Mouse (Mus musculus) heart, embryonic 11.5 days (tissue): ENCODE data around the gene Gucy2d. TPM values are rescaled to one million over a fixed set of nuclear protein-coding genes. Genes with fewer than 3 reads are reported as not detected.

Experiments used
- ATAC-seq: fragments of 200-750 bp; cut with Nextera tagmentation; replicated peaks from 2 replicates; pipeline ENCODE4 v1.8.0; 2017; ENCODE audit warnings: moderate library complexity; ENCODE audit not compliant: insufficient number of reproducible peaks, low FRiP score, low TSS enrichment
- H3K27ac ChIP-seq: fragments of 300-500 bp; sonication (generic); 2 replicates; pipeline ENCODE4 v1.5.1; 2014; ENCODE audit warnings: mild to moderate bottlenecking, low read depth, low read length
- H3K27me3 ChIP-seq: fragments of 300-500 bp; sonication (generic); 2 replicates; pipeline ENCODE4 v1.6.1; 2014; ENCODE audit warnings: mild to moderate bottlenecking, low read length, mixed read lengths; ENCODE audit not compliant: control insufficient read depth, insufficient read depth
- H3K36me3 ChIP-seq: fragments of 300-500 bp; sonication (generic); 2 replicates; pipeline ENCODE4 v1.6.1; 2014; ENCODE audit warnings: mild to moderate bottlenecking, low read length, moderate library complexity, mixed read lengths; ENCODE audit not compliant: control insufficient read depth, insufficient read depth
- H3K4me1 ChIP-seq: fragments of 300-500 bp; sonication (generic); 2 replicates; pipeline ENCODE4 v1.6.1; 2014; ENCODE audit warnings: low read length; ENCODE audit not compliant: control insufficient read depth, insufficient read depth
- H3K4me2 ChIP-seq: fragments of 300-500 bp; sonication (generic); 2 replicates; pipeline ENCODE4 v1.6.1; 2014; ENCODE audit warnings: mild to moderate bottlenecking, moderate library complexity
- H3K4me3 ChIP-seq: fragments of 300-500 bp; sonication (generic); 2 replicates; pipeline ENCODE4 v1.5.1; 2014; ENCODE audit warnings: low read depth, low read length
- H3K9ac ChIP-seq: fragments of 300-500 bp; sonication (generic); 2 replicates; pipeline ENCODE4 v1.6.1; 2014; ENCODE audit warnings: mild to moderate bottlenecking, low read depth, low read length, moderate library complexity
- H3K9me3 ChIP-seq: fragments of 300-500 bp; sonication (generic); replicated peaks from 2 replicates; pipeline ENCODE4 v1.6.1; 2016; ENCODE audit warnings: low read length; ENCODE audit not compliant: control insufficient read depth
- WGBS: fragments of 180-500 bp; shearing (Covaris S2); extraction: QIAGEN DNeasy Blood & Tissue Kit; methylation state at CpG from one replicate; pipeline ENCODE4 v1.1.7; 2014; ENCODE audit not compliant: insufficient replicate concordance; 5-methylcytosine and 5-hydroxymethylcytosine counted together
- polyA plus RNA-seq: library from polyadenylated mRNA; unstranded; fragments of >200 nt; fragmentation: Nextera tagmentation; extraction: Ambion mirVana; gene quantifications from 2 replicates; pipeline ENCODE4 v1.2.1, GENCODE M21; 2014

Gucy2d gene
- polyA plus RNA-seq, 1 experiment from 2014 or later = 0.10 TPM

DNA sequence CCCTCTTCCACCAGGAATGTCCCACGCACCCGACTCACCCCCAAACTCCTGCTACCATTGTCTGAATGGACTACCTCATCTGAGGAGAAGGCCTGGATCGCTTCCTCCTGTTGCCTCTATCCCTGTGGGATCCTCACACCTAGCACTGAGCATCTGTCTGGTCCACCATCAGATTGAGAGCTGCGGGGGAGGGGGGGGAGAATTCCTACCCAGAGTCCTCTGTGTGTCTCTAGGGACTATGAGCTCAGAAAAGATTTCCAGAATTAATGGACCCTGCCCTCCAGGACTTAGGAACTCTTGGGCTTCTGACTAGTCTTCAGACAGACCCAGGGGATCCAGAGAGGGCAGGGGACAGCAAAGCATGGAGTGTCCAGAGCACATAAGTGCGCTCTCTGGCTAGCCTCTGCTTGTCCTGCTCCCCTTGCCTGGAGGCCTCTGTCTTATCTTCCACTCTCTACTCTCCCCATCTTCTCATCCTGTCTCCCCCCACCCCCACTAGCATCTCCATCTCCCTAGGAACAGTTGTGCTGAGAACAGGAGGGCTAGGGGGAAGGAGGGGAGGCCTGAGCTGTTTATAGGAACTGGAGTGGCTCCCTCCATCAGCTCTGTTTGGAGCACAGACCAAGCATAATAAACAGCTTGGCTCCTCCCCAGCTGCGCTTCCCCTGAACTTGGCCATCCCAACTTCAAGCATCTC lies 63.9 kb downstream of the Gucy2d start:
- Histone ChIP-seq H3K9me3 (no peaks in the 10 kb centered on the region), H3K4me3 (no peak overlapping the region), H3K4me1 (peaks cover 31% of the 10 kb centered on the region), H3K9ac (no peak overlapping the region), H3K27ac (0 out of 2 replicates have a peak overlapping the region, but pooled peaks have one; percentile 50), H3K36me3 (no peaks in the 10 kb centered on the region; the same call in 1 of the 2 replicates), H3K27me3 (no peaks in the 10 kb centered on the region), H3K4me2 (no peak overlapping the region)
- WGBS = 56% methylated on average over 6 of the region's 6 CpGs
- ATAC-seq = no peak

DNA sequence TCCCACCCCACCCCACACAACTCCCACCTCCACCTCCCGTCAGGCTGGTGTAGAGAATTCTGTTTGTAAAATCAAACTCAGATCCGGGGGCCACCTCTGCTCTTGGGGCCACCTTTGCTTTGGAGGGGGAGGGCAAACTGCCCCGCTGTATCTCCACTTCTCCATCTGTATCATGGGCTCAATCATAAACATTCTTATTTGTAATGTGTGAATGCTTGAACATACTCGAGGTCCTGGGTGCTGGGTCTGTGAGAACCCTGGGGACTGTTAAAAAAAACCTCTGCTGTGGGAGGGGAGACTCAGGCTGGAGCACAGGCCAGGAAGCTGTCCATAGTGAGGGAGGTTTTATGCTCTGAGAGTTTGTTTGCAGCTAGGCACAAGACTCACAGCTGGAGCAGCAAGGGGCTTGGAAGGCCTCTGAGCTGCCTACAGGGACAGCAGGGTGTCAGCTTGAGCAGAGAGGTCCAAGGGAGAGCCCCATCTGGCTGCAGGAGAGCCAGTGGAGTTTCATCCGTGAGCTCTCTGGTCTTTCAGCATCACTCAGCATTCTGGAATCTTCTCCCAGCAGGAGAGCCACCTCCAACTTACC lies 64.6 kb downstream of the Gucy2d start:
- H3K9me3 ChIP-seq = no peaks in the 10 kb centered on the region
- 24% methylated on average over 5 of the region's 5 CpGs for WGBS
- no peaks in the 10 kb centered on the region for H3K36me3 ChIP-seq
- H3K4me2 ChIP-seq = no peak overlapping the region
- H3K27me3 ChIP-seq = no peaks in the 10 kb centered on the region
- no peak for ATAC-seq
- H3K4me1 ChIP-seq = peaks cover 31% of the 10 kb centered on the region
- H3K27ac ChIP-seq = peak overlapping the region; percentile 59; the same call in 1 of the 2 replicates
- H3K9ac ChIP-seq = 0 out of 2 replicates have a peak overlapping the region, but pooled peaks have one; percentile 5
- H3K4me3 ChIP-seq = no peak overlapping the region

DNA sequence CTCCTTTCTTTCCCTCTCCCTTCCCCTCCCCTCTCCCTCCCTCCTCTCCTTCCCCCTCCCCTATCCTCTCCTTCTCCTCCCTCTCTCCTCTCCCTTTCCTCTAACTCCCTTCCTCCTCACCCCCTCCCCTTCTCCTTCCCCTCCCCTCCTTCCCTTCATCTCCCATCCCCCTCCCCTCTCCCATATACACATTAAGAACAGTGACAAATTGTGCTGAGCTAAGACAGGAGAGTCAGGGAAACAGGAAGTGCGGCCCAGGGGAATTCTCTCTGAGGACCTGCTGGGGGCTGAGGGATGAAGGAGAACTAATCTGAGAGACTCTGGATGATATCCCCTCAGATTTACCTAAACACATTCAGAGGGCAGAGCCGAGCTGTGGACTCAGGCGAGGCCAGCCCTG lies 65.4 kb downstream of the Gucy2d start:
- 27% methylated on average over 3 of the region's 3 CpGs for WGBS

DNA sequence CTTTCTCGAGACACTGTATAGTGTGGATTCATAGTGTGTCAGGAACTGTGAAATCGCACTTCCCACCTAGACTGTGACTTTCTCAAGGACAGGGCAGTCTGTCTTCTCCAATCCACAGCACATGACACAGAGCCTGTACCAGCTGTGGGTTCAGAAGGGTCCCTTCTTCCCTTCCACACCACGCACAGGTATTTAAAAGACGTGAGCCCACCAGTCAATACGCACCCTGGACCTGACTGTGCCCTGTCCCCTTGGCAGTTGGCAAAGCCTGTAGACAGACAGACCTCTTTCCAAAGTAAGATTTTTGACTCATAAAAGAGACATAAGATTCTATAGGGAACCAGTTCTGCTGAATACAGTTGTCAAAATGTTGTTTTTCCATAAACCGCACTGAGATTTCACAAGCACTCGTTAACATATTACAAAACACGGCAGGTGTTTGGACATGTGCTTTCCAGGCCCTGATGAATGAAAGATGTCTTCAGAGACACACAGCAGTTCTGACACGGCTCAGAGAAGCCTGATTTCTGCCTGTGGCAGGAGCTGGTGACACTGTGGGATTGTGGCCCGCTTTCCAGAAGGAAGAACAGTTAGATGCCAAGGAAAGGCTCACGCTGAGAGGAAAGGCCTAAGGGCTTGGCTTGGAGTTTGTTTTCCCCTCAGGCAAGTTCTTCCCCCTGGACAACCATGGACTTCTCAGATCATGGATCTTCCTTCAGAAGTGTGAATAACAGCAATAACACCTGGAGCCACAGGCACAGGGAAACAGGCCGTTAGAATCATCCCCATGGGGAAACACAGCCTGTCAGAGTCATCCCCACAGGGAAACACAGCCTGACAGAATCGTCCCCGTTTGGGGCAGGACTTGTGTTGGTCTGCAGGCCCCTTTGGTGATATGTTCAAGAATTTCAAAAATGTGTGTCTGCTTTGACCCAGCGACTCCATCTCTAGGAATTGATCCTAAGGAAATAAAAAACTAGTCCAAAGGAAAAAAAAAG lies 71.0 kb downstream of the Gucy2d start:
- no peak overlapping the region for H3K9ac ChIP-seq
- WGBS = 62% methylated on average over 15 of the region's 15 CpGs
- H3K9me3 ChIP-seq = no peaks in the 10 kb centered on the region
- H3K36me3 ChIP-seq = no peaks in the 10 kb centered on the region
- no peak for ATAC-seq
- H3K4me1 ChIP-seq = no peaks in the 10 kb centered on the region
- H3K4me2 ChIP-seq = no peak overlapping the region
- H3K4me3 ChIP-seq = no peak overlapping the region
- no peaks in the 10 kb centered on the region for H3K27me3 ChIP-seq
- H3K27ac ChIP-seq = no peak overlapping the region; the same call in 1 of the 2 replicates

More for the DNA sequence above, 65.4 kb downstream of the Gucy2d start:
- peaks cover 24% of the 10 kb centered on the region for H3K4me1 ChIP-seq
- H3K9ac ChIP-seq = no peak overlapping the region
- H3K4me3 ChIP-seq = no peak overlapping the region
- no peaks in the 10 kb centered on the region for H3K9me3 ChIP-seq
- H3K27me3 ChIP-seq = no peaks in the 10 kb centered on the region
- no peak for ATAC-seq
- no peak overlapping the region for H3K4me2 ChIP-seq
- peak overlapping the region; percentile 59; the same call in 1 of the 2 replicates for H3K27ac ChIP-seq
- no peaks in the 10 kb centered on the region for H3K36me3 ChIP-seq

DNA sequence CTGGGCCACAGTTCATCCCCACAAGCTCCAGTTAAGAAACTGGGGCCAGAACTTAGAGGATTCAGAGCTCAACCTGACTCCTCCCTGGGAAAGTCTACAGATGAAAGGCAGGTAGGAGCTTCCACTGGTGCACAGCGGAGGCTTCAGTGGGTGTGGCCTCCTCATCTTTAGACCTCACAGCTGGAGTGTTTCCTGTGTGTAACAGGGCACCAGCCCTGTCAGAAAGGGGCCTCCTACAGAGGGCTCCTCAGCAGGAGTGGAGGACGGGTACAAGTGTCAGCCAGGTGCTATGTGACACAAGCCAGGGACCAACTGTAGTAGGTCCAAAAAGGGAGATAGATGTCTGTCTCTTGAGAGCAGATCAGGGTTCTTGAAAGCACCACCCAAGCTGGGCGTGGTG lies 73.0 kb downstream of the Gucy2d start:
- 0 out of 2 replicates have a peak, but pooled peaks have one; percentile 52 for ATAC-seq
- Histone ChIP-seq H3K9me3 (no peaks in the 10 kb centered on the region), H3K4me2 (no peak overlapping the region), H3K27me3 (no peaks in the 10 kb centered on the region), H3K4me3 (no peak overlapping the region), H3K9ac (no peak overlapping the region), H3K27ac (no peak overlapping the region), H3K36me3 (no peaks in the 10 kb centered on the region), H3K4me1 (no peaks in the 10 kb centered on the region)
- 41% methylated on average over 3 of the region's 3 CpGs for WGBS

DNA sequence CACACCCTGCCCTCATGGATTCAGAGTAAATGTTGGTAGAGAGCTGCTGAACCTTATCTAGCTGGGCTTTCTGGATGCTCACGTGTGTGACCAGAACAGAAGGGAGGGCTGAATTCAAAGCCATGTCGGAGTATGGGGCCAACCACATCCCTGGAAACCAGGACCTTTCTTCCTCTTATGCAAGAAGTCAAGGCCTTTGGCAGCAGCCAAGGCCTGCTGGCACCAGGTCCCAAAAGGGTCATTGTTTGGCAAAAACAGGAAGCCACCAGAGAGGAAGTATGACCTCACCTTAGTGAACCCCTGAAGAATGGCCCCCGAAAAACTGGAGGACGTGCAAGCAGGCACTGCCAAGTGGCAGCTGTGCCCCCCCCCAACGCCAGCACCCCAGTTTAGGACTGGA lies 82.4 kb downstream of the Gucy2d start:
- Histone ChIP-seq H3K4me1 (peaks cover 16% of the 10 kb centered on the region), H3K4me2 (no peak overlapping the region), H3K36me3 (no peaks in the 10 kb centered on the region), H3K9ac (no peak overlapping the region), H3K9me3 (no peaks in the 10 kb centered on the region), H3K27ac (no peak overlapping the region), H3K27me3 (peaks cover 6% of the 10 kb centered on the region; the same call in 1 of the 2 replicates), H3K4me3 (no peak overlapping the region)
- ATAC-seq = no peak
- WGBS = 73% methylated on average over 5 of the region's 5 CpGs

DNA sequence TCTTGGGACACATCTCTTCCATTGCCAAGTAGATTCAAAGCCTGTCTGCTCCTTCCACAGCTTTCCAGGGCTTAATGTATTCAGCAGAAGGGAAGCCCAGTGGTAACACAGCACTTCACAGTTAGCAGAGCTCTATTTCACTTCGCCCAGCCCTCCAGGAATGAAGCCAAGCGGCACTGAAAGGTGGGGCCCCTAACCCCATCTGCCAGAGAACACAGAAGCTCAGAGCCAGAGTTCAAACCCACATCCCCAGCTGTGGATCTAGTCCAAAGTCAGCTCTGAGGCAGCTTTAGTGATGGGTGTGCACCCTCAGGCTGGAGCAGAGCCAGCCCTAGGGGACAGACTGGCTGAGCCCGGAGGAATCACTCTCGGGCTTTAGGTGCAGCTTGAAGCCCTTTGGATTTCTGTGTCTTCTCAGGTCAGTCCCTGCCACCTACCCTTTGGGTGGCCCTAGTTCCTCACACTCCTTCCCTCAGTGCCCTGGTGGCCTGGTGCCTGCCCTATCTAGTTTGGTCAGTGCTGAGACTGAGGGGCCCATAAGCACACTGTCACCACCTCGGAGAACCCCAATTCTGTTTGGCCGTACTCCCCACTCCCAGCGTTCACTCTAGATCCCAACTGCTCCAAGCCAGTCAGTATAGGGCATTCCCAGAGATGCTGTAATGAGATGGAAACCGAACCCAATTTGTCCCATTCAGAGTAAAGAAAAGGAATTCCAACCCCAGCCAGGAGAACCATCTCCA lies 83.0 kb downstream of the Gucy2d start:
- WGBS = 76% methylated on average over 8 of the region's 8 CpGs
- no peak overlapping the region for H3K4me3 ChIP-seq
- H3K27ac ChIP-seq = no peak overlapping the region
- H3K27me3 ChIP-seq = peaks cover 6% of the 10 kb centered on the region; the same call in 1 of the 2 replicates
- ATAC-seq = no peak; the same call in 1 of the 2 replicates
- 0 out of 2 replicates have a peak overlapping the region, but pooled peaks have one; percentile 1 for H3K9ac ChIP-seq
- no peaks in the 10 kb centered on the region for H3K36me3 ChIP-seq
- no peak overlapping the region for H3K4me2 ChIP-seq
- peaks cover 16% of the 10 kb centered on the region for H3K4me1 ChIP-seq
- H3K9me3 ChIP-seq = no peaks in the 10 kb centered on the region
